Mouse (Mus musculus): ENCODE data around the gene L1td1. TPM values are rescaled to one million over a fixed set of nuclear protein-coding genes. Genes with fewer than 3 reads are reported as not detected.
A peak's percentile ranks its signal among the peaks of the same experiment; 100 is the strongest.
"Not testable (repeated sequence)": the region's sequence is repeated elsewhere in the genome, so short reads cannot be mapped to it uniquely, and the experiment has no call there.

The L1td1 gene
- total RNA-seq (2021): not detected

GRCm38 (mm10) chr4:98726590-98727237 is at the start of gene L1td1:
Gene L1td1, plus strand, starts transcription at chr4:98726734.
- intact Hi-C loops (cut with DNase I): no loop called here

GRCm38 (mm10) chr4:98677506-98677905 is 49.0 kb upstream of the L1td1 start:
- intact Hi-C loops (cut with DNase I): no loop called here
- DNase-seq: no peak

More at GRCm38 (mm10) chr4:98726590-98727237, at the start of gene L1td1:
- DNase-seq: no peak

GRCm38 (mm10) chr4:98686678-98687267 is 39.8 kb upstream of the L1td1 start:
- DNase-seq: no peak
- intact Hi-C loops (cut with DNase I): no loop called here

GRCm38 (mm10) chr4:98688116-98688515 is 38.4 kb upstream of the L1td1 start:
- no peak for DNase-seq
- intact Hi-C loops (cut with DNase I): no loop called here

GRCm38 (mm10) chr4:98688520-98688919 is 38.0 kb upstream of the L1td1 start:
- no peak for DNase-seq
- intact Hi-C loops (cut with DNase I): no loop called here

- no peak for DNase-seq
- intact Hi-C loops (cut with DNase I): no loop called here
Measured at GRCm38 (mm10) chr4:98689988-98690387, 36.5 kb upstream of the L1td1 start.

GRCm38 (mm10) chr4:98693465-98694185 is 32.9 kb upstream of the L1td1 start:
- no peak for DNase-seq
- intact Hi-C loops (cut with DNase I): no loop called here

GRCm38 (mm10) chr4:98697932-98698331 is 28.6 kb upstream of the L1td1 start:
- intact Hi-C loops (cut with DNase I): no loop called here

GRCm38 (mm10) chr4:98698921-98699320 is 27.6 kb upstream of the L1td1 start:
- intact Hi-C loops (cut with DNase I): no loop called here
- DNase-seq: no peak

More at GRCm38 (mm10) chr4:98697932-98698331, 28.6 kb upstream of the L1td1 start:
- DNase-seq: no peak

GRCm38 (mm10) chr4:98700156-98700555 is 26.4 kb upstream of the L1td1 start:
- intact Hi-C loops (cut with DNase I): loop anchor here (10.0 kb wide), 1 partner anchor 1135 kb away; no protein-coding TSS in a partner anchor

GRCm38 (mm10) chr4:98702201-98702894 is 24.2 kb upstream of the L1td1 start:
- intact Hi-C loops (cut with DNase I): loop anchor here (1.0 to 10.0 kb wide), 2 partner anchors 157 to 1138 kb away; no protein-coding TSS in a partner anchor
- DNase-seq: peak; percentile 70 to 78

More at GRCm38 (mm10) chr4:98700156-98700555, 26.4 kb upstream of the L1td1 start:
- DNase-seq: no peak

GRCm38 (mm10) chr4:98710891-98711290 is 15.6 kb upstream of the L1td1 start:
- DNase-seq: no peak
- intact Hi-C loops (cut with DNase I): no loop called here

- DNase-seq: no peak
- intact Hi-C loops (cut with DNase I): no loop called here
Measured at GRCm38 (mm10) chr4:98717735-98718546, 8.6 kb upstream of the L1td1 start.

- DNase-seq: no peak
- intact Hi-C loops (cut with DNase I): no loop called here
Measured at GRCm38 (mm10) chr4:98718547-98718917, 8.0 kb upstream of the L1td1 start.

- intact Hi-C loops (cut with DNase I): loop anchor here (1.0 to 5.0 kb wide), 2 partner anchors 165 to 460 kb away; no protein-coding TSS in a partner anchor
Measured at GRCm38 (mm10) chr4:98722454-98722853, 4.1 kb upstream of the L1td1 start.

GRCm38 (mm10) chr4:98724682-98725081 is 1.9 kb upstream of the L1td1 start:
- DNase-seq: not testable (repeated sequence)
- intact Hi-C loops (cut with DNase I): loop anchor here (5.0 kb wide), 1 partner anchor 458 kb away; no protein-coding TSS in a partner anchor

More at GRCm38 (mm10) chr4:98722454-98722853, 4.1 kb upstream of the L1td1 start:
- peak; percentile 25 to 61 for DNase-seq

GRCm38 (mm10) chr4:98725439-98725838 is 1.1 kb upstream of the L1td1 start:
- DNase-seq: no peak
- intact Hi-C loops (cut with DNase I): no loop called here

GRCm38 (mm10) chr4:98727295-98727958 is 893 bp downstream of the L1td1 start:
- no peak for DNase-seq

GRCm38 (mm10) chr4:98727959-98728347 is 1.4 kb downstream of the L1td1 start:
- intact Hi-C loops (cut with DNase I): no loop called here
- no peak for DNase-seq

More at GRCm38 (mm10) chr4:98727295-98727958, 893 bp downstream of the L1td1 start:
- intact Hi-C loops (cut with DNase I): no loop called here

Data from heart, postnatal 36 days (tissue).